Mouse (Mus musculus) small intestine, adult 2 months (tissue): ENCODE data around the gene Slc1a2.

Experiments used
- CTCF ChIP-seq: fragments of 200-500 bp; IDR thresholded peaks from 2 replicates; pipeline ENCODE4 v1.5.1; 2012; ENCODE audit warnings: low read depth, mild to moderate bottlenecking, control low read depth, inconsistent platforms, low read length, moderate library complexity, mixed read lengths; ENCODE audit not compliant: insufficient replicate concordance, insufficient read length; ENCODE audit errors: extremely low read depth
- POLR2A ChIP-seq: fragments of 200-500 bp; IDR thresholded peaks from 2 replicates; pipeline ENCODE4 v1.6.1; 2012; ENCODE audit warnings: low read depth, mild to moderate bottlenecking, control low read depth, inconsistent platforms, low read length, moderate library complexity

DNA sequence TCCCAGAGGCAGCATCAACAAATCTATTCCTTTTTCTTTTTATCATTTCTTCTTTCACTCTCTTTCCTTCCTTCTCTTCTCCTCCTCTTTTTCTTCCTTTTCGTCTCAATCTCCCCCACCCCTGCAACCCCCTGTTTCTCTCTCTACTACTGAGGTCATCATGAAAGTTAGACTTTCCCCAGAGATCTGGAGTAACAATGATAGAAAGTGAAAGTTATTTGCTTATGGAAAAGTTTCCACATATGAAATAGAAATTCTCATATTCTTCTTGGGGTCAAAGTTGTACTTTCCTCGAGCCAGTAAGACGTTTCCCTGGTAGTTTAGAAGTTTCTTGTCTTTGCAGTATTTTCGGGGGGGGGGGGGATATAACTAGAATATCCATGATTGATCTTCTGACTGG lies 116.2 kb downstream of the Slc1a2 start:
- TF ChIP-seq CTCF (no peak), POLR2A (no peak)
